Mouse (Mus musculus): ENCODE results near the gene C530008M17Rik. TPM values are rescaled to one million over a fixed set of nuclear protein-coding genes. Genes with fewer than 3 reads are reported as not detected.

The C530008M17Rik gene
- total and polyA plus RNA-seq, 3 experiments: 3.2 to 10.6 TPM; not detected in 1

- Histone ChIP-seq H3K27me3 (ENCODE audit: control insufficient read depth in 1 of 2, insufficient read depth in 2 of 2, low read length in 2 of 2) (no peaks in the 10 kb centered on the region), H3K4me1 (ENCODE audit: control insufficient read depth in 1 of 2, insufficient read depth in 2 of 2, low read length in 2 of 2) (no peaks in the 10 kb centered on the region), H3K9ac (ENCODE audit: control insufficient read depth, low read depth, low read length, poor library complexity, severe bottlenecking) (no peak overlapping the region), H3K27ac (ENCODE audit: control insufficient read depth, low read depth, low read length) (no peak overlapping the region), H3K4me3 (ENCODE audit: control insufficient read depth in 1 of 2, insufficient read depth in 1 of 2, low read depth in 2 of 2, low read length in 2 of 2) (no peak overlapping the region), H3K36me3 (ENCODE audit: control insufficient read depth in 1 of 2, insufficient read depth in 2 of 2, low read length in 2 of 2) (no peaks in the 10 kb centered on the region), H3K9me3 (replicated peaks; ENCODE audit: insufficient read depth, low read length) (no peaks in the 10 kb centered on the region), H3K79me2 (ENCODE audit: control insufficient read depth, insufficient read depth, low read length, poor library complexity) (no peaks in the 10 kb centered on the region)
- no peak for TF ChIP-seq ZC3H11A (IDR thresholded peaks at IDR 0.05; ENCODE audit: low read depth, low read length)
- no peak for TF ChIP-seq RAD21 (IDR thresholded peaks at IDR 0.05; ENCODE audit: low read depth, low read length)
- DNase-seq (ENCODE audit: low read depth, low spot score): no peak
These were observed 152.7 kb downstream of the C530008M17Rik start for GRCm38 (mm10) chr5:76809031-76809430.

GRCm38 (mm10) chr5:76815035-76815434 lies 158.7 kb downstream of the C530008M17Rik start:
- Histone ChIP-seq H3K9me3 (replicated peaks; ENCODE audit: insufficient read depth, low read length) (no peaks in the 10 kb centered on the region), H3K27ac (ENCODE audit: control insufficient read depth, low read depth, low read length) (no peak overlapping the region), H3K9ac (ENCODE audit: control insufficient read depth, low read depth, low read length, poor library complexity, severe bottlenecking) (no peak overlapping the region), H3K27me3 (ENCODE audit: control insufficient read depth in 1 of 2, insufficient read depth in 2 of 2, low read length in 2 of 2) (no peaks in the 10 kb centered on the region), H3K4me3 (ENCODE audit: control insufficient read depth in 1 of 2, insufficient read depth in 1 of 2, low read depth in 2 of 2, low read length in 2 of 2) (no peak overlapping the region), H3K4me1 (ENCODE audit: control insufficient read depth in 1 of 2, insufficient read depth in 2 of 2, low read length in 2 of 2) (no peaks in the 10 kb centered on the region), H3K36me3 (ENCODE audit: control insufficient read depth in 1 of 2, insufficient read depth in 2 of 2, low read length in 2 of 2) (no peaks in the 10 kb centered on the region), H3K79me2 (ENCODE audit: control insufficient read depth, insufficient read depth, low read length, poor library complexity) (no peaks in the 10 kb centered on the region)
- no peak for DNase-seq (ENCODE audit: low read depth, low spot score)
- no peak for TF ChIP-seq JUND (IDR thresholded peaks at IDR 0.05; ENCODE audit: low read depth, low read length)

- DNase-seq (ENCODE audit: low read depth, low spot score): no peak
- no peaks in the 10 kb centered on the region for H3K36me3 ChIP-seq (ENCODE audit: control insufficient read depth in 1 of 2, insufficient read depth in 2 of 2, low read length in 2 of 2)
- no peak for TF ChIP-seq EP300 (IDR thresholded peaks at IDR 0.05; ENCODE audit: low read depth in 1 of 2, low read length in 2 of 2)
- TF ChIP-seq HCFC1 (IDR thresholded peaks at IDR 0.05; ENCODE audit: low read depth, low read length): no peak
- TF ChIP-seq ZNF384 (IDR thresholded peaks at IDR 0.05; ENCODE audit: low read depth, low read length): no peak
- no peak for TF ChIP-seq BHLHE40 (IDR thresholded peaks at IDR 0.05; ENCODE audit: borderline replicate concordance, low read depth, low read length)
- TF ChIP-seq MYC (IDR thresholded peaks at IDR 0.05; ENCODE audit: low read depth, low read length): no peak
- TF ChIP-seq UBTF (IDR thresholded peaks at IDR 0.05; ENCODE audit: borderline replicate concordance, insufficient read depth, low read depth, low read length): no peak
- no peak for TF ChIP-seq TBP (IDR thresholded peaks at IDR 0.05; ENCODE audit: low read depth, low read length)
- TF ChIP-seq USF1 (IDR thresholded peaks at IDR 0.05; ENCODE audit: low read depth, low read length): no peak
- TF ChIP-seq POLR2AphosphoS2 (IDR thresholded peaks at IDR 0.05; ENCODE audit: low read length): no peak
- TF ChIP-seq GABPA (IDR thresholded peaks at IDR 0.05; ENCODE audit: low read depth, low read length): no peak
- TF ChIP-seq E2F4 (IDR thresholded peaks at IDR 0.05; ENCODE audit: borderline replicate concordance, low read depth, low read length): no peak
These were observed 159.6 kb downstream of the C530008M17Rik start for GRCm38 (mm10) chr5:76815786-76816455.

More at GRCm38 (mm10) chr5:76815786-76816455, 159.6 kb downstream of the C530008M17Rik start:
- no peaks in the 10 kb centered on the region for H3K4me1 ChIP-seq (ENCODE audit: control insufficient read depth in 1 of 2, insufficient read depth in 2 of 2, low read length in 2 of 2)
- no peak overlapping the region for H3K9ac ChIP-seq (ENCODE audit: control insufficient read depth, low read depth, low read length, poor library complexity, severe bottlenecking)
- H3K9me3 ChIP-seq (replicated peaks; ENCODE audit: insufficient read depth, low read length): no peaks in the 10 kb centered on the region
- H3K79me2 ChIP-seq (ENCODE audit: control insufficient read depth, insufficient read depth, low read length, poor library complexity): no peaks in the 10 kb centered on the region
- H3K27ac ChIP-seq (ENCODE audit: control insufficient read depth, low read depth, low read length): no peak overlapping the region
- H3K27me3 ChIP-seq (ENCODE audit: control insufficient read depth in 1 of 2, insufficient read depth in 2 of 2, low read length in 2 of 2): no peaks in the 10 kb centered on the region
- H3K4me3 ChIP-seq (ENCODE audit: control insufficient read depth in 1 of 2, insufficient read depth in 1 of 2, low read depth in 2 of 2, low read length in 2 of 2): no peak overlapping the region
